9 mouse cellular contexts compared by ENCODE assay signal in genomic region chr2:26493021-26493781, GRCm38 (mm10). TPM values are rescaled to one million over a fixed set of nuclear protein-coding genes. Genes with fewer than 3 reads are reported as not detected.
DNase-seq lines count a peak whose midpoint lies in the region; ATAC-seq lines count a peak whose summit lies in the region.
"Had no signal": no experiment of that assay in that cellular context is flagged by ENCODE, and none has a peak within 500 bp of the region (broad histone marks: within the 10 kb centered on the region; RNA-seq: fewer than 3 reads in every experiment).

No protein-coding gene starts in this region.

- no peaks in the 10 kb centered on the region for H3K9me3 ChIP-seq in forebrain, embryonic 13.5 days (replicated peaks)
- H3K9me3 ChIP-seq in kidney, embryonic 15.5 days (replicated peaks), result no peaks in the 10 kb centered on the region
- no peaks in the 10 kb centered on the region for H3K9me3 ChIP-seq in megakaryocyte, embryonic 14.5 days

- no peaks in the 10 kb centered on the region for H3K27me3 ChIP-seq in forebrain, embryonic 13.5 days
- H3K27me3 ChIP-seq in kidney, embryonic 15.5 days, result no peaks in the 10 kb centered on the region
- H3K27me3 ChIP-seq in megakaryocyte, embryonic 14.5 days (replicated peaks), result peaks cover 59% of the 10 kb centered on the region

- peaks cover 100% of the 10 kb centered on the region for H3K4me1 ChIP-seq in forebrain, embryonic 13.5 days
- peaks cover 100% of the 10 kb centered on the region for H3K4me1 ChIP-seq in kidney, embryonic 15.5 days
- peaks cover 100% of the 10 kb centered on the region for H3K4me1 ChIP-seq in megakaryocyte, embryonic 14.5 days

- H3K27ac ChIP-seq in forebrain, embryonic 13.5 days, result peak overlapping the region; percentile 99
- H3K27ac ChIP-seq in kidney, embryonic 15.5 days, result peak overlapping the region; percentile 90

- H3K9ac ChIP-seq in forebrain, embryonic 13.5 days, result peak overlapping the region; percentile 47
- H3K9ac ChIP-seq in kidney, embryonic 15.5 days, result peak overlapping the region; percentile 18

- peak overlapping the region; percentile 76 for H3K4me2 ChIP-seq in forebrain, embryonic 13.5 days
- peak overlapping the region; percentile 41 for H3K4me2 ChIP-seq in kidney, embryonic 15.5 days

- 29% methylated on average over 9 of the region's 9 CpGs for WGBS in forebrain, embryonic 13.5 days
- 19% methylated on average over 9 of the region's 9 CpGs for WGBS in kidney, embryonic 15.5 days

- H3K4me3 ChIP-seq in forebrain, embryonic 13.5 days, result peak overlapping the region; percentile 7; the same call in 1 of the 2 replicates
- peak overlapping the region; percentile 14 for H3K4me3 ChIP-seq in kidney, embryonic 15.5 days (replicated peaks)
- H3K4me3 ChIP-seq in megakaryocyte, embryonic 14.5 days (replicated peaks), result peak overlapping the region; percentile 77
- H3K4me3 ChIP-seq: erythroblast, embryonic 14.5 days had no signal

- ATAC-seq in forebrain, embryonic 13.5 days, result peak; percentile 41
- ATAC-seq in kidney, embryonic 15.5 days (replicated peaks; ENCODE audit: low FRiP score), result no peak; the same call in 1 of the 2 replicates

- H3K36me3 ChIP-seq in forebrain, embryonic 13.5 days (ENCODE audit: poor library complexity, severe bottlenecking), result peaks cover 32% of the 10 kb centered on the region
- peaks cover 13% of the 10 kb centered on the region for H3K36me3 ChIP-seq in kidney, embryonic 15.5 days
- peaks cover under 1% of the 10 kb centered on the region for H3K36me3 ChIP-seq in megakaryocyte, embryonic 14.5 days (replicated peaks; ENCODE audit: low read length)

- peak; percentile 72 for DNase-seq in 3T3-L1 (ENCODE audit: low read depth, low spot score)
- DNase-seq in ES-CJ7 (ENCODE audit: low read depth, low spot score), result peak; percentile 66
- DNase-seq in thymus, postnatal 36 days, result peak; percentile 66 to 72
- no peak for DNase-seq in cerebellum, adult 18-20 months
- no peak for DNase-seq in layer of hippocampus, postnatal 25 days (ENCODE audit: extremely low spot score in 1 of 2, low spot score in 1 of 2)

RNA-seq across cellular contexts. Expression of gene Notch1, which starts 23.3 kb away (rescaled TPM):
- polyA plus RNA-seq in forebrain, embryonic 13.5 days (2015; fragmentation: Nextera tagmentation; extraction: Ambion mirVana), result 28.1 and 32.8 TPM in 2 replicates
- 22.0 and 24.6 TPM in 2 replicates for polyA plus RNA-seq in kidney, embryonic 15.5 days (2015; fragmentation: Nextera tagmentation; extraction: Ambion mirVana)
- 1.2 and 4.2 TPM in 2 replicates for polyA plus RNA-seq in megakaryocyte, embryonic 14.5 days (2012; ENCODE audit: insufficient read depth, low replicate concordance)
- total RNA-seq in layer of hippocampus, postnatal 25 days (2021), result 10 to 100 TPM; 31.4 to 38.0 TPM

RNA-seq across cellular contexts. Expression of gene Sec16a, which starts 48.2 kb away (rescaled TPM):
- 16.9 and 22.5 TPM in 2 replicates for polyA plus RNA-seq in forebrain, embryonic 13.5 days (2015; fragmentation: Nextera tagmentation; extraction: Ambion mirVana)
- 25.3 and 26.0 TPM in 2 replicates for polyA plus RNA-seq in kidney, embryonic 15.5 days (2015; fragmentation: Nextera tagmentation; extraction: Ambion mirVana)
- 7.6 and 26.1 TPM in 2 replicates for polyA plus RNA-seq in megakaryocyte, embryonic 14.5 days (2012; ENCODE audit: insufficient read depth, low replicate concordance)
- 10 to 100 TPM; 46.4 to 48.1 TPM for total RNA-seq in layer of hippocampus, postnatal 25 days (2021)

Comparison
In these comparisons a context has a peak if more than half of its experiments do, and no peak if none do; other contexts are left out.
1. DNase-seq: peak in 3T3-L1 (single experiment), ES-CJ7 (single experiment) and thymus, postnatal 36 days (2 of 2); none in cerebellum, adult 18-20 months (0 of 2) and layer of hippocampus, postnatal 25 days (0 of 2).
2. H3K4me3 ChIP-seq: peak in every context shown above with its lines; median percentile 77 in megakaryocyte, embryonic 14.5 days; 14 in kidney, embryonic 15.5 days; 7 in forebrain, embryonic 13.5 days.